Mouse (Mus musculus) limb, embryonic 10.5 days (tissue): ENCODE results near the gene Gm5591. TPM values are rescaled to one million over a fixed set of nuclear protein-coding genes. Genes with fewer than 3 reads are reported as not detected.
"Not testable (repeated sequence)": the region's sequence is repeated elsewhere in the genome, so short reads cannot be mapped to it uniquely, and the experiment has no call there.

Experiments
- DNase-seq: peaks from one replicate; pipeline ENCODE4 v3.0.0-alpha.2; 2017; ENCODE audit warnings: low spot score
- H3K27ac ChIP-seq: fragments of 300-500 bp; sonication (generic); 2 replicates; pipeline ENCODE4 v1.5.1; 2016; ENCODE audit warnings: mild to moderate bottlenecking
- H3K27me3 ChIP-seq: fragments of 300-500 bp; sonication (generic); 2 replicates; pipeline ENCODE4 v1.6.1; 2016; ENCODE audit warnings: low read depth, mild to moderate bottlenecking; ENCODE audit not compliant: poor library complexity, severe bottlenecking
- H3K36me3 ChIP-seq: fragments of 300-500 bp; sonication (generic); 2 replicates; pipeline ENCODE4 v1.6.1; 2016; ENCODE audit warnings: mild to moderate bottlenecking, moderate library complexity
- H3K4me1 ChIP-seq: fragments of 300-500 bp; sonication (generic); 2 replicates; pipeline ENCODE4 v1.6.1; 2016
- H3K4me3 ChIP-seq: fragments of 300-500 bp; sonication (generic); 2 replicates; pipeline ENCODE4 v1.5.1; 2016; ENCODE audit warnings: mild to moderate bottlenecking, moderate library complexity
- H3K9me3 ChIP-seq: fragments of 300-500 bp; sonication (generic); replicated peaks from 2 replicates; pipeline ENCODE4 v1.6.1; 2016; ENCODE audit warnings: mild to moderate bottlenecking
- whole genome bisulfite sequencing: fragments of 180-500 bp; shearing (Covaris S2); methylation state at CpG from one replicate; pipeline ENCODE4 v1.1.7; 2016; 5-methylcytosine and 5-hydroxymethylcytosine counted together
- polyA plus RNA-seq: library from polyadenylated mRNA; unstranded; fragments of >200 nt; fragmentation: Nextera tagmentation; extraction: Ambion mirVana; gene quantifications from 2 replicates; pipeline ENCODE4 v1.2.1, GENCODE M21; 2016

Gm5591 gene
- not detected in 2 replicates for polyA plus RNA-seq

DNA sequence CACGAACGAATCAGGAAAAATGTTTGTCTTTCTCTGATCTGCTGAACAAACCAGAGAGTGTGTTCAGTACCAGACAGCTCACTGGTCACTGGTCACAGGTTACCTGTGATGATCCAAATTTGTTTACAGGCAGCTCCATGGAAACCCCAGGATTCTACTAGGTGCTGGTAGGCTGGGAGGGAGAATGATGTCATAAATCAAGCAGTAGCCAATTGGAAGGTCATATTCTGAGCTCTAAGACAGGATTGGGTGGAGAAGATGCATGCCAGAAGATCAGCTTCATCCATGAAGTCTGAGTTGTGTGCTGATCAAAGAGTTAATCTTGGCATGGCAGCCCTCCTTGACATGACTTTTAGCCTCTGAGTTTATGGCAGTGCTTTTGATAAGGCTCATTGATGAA is at the start of gene Gm5591:
TSS of gene Gm5591 (minus strand) at position 101 of the 400 bp plus-strand sequence.
- not testable (repeated sequence) for H3K36me3 ChIP-seq, H3K27ac ChIP-seq, H3K4me1 ChIP-seq, H3K4me3 ChIP-seq, H3K27me3 ChIP-seq, DNase-seq, H3K9me3 ChIP-seq
- WGBS = 68% methylated on average over 2 of the region's 2 CpGs

DNA sequence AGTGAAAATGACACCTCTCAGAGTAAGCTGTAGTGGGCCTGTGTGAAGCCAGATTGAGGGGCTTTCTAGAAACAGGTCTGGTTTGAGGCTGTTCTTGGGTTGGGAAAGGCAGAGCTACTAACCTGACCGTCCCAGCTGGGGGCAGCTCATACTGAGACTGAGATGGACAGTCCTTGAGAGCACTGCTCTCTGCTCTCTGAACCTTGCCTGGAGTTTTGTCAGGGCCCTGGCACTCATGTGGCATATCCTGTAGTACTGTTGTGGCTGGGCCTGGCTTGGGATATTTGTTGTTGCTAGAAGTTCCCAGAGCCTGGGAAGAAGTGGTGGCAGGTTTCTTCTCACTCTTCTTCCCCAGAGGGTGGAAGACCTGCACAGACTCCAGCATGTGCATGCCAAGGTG is 39.5 kb downstream of the Gm5591 start:
- not testable (repeated sequence) for H3K4me3 ChIP-seq, H3K4me1 ChIP-seq, H3K36me3 ChIP-seq, H3K9me3 ChIP-seq, H3K27ac ChIP-seq, DNase-seq, H3K27me3 ChIP-seq
- WGBS = 86% methylated on average over 1 of the region's 1 CpGs
